Mouse (Mus musculus) adrenal gland, adult 8-10 months (tissue): ENCODE results near the gene March9. TPM values are rescaled to one million over a fixed set of nuclear protein-coding genes. Genes with fewer than 3 reads are reported as not detected.
"Not testable (repeated sequence)": the region's sequence is repeated elsewhere in the genome, so short reads cannot be mapped to it uniquely, and the experiment has no call there.

Source experiments
- DNase-seq: peaks from one replicate; pipeline ENCODE4 v3.0.0; 2022
- total RNA-seq, 4 experiments: library from RNA; stranded (reverse); gene quantifications; 2 replicates each; pipeline ENCODE4 v1.2.4; 2022

The March9 gene
- total RNA-seq, 4 experiments from 2014 or later, result 8.9 to 11.3 (median 10.3) TPM

DNA sequence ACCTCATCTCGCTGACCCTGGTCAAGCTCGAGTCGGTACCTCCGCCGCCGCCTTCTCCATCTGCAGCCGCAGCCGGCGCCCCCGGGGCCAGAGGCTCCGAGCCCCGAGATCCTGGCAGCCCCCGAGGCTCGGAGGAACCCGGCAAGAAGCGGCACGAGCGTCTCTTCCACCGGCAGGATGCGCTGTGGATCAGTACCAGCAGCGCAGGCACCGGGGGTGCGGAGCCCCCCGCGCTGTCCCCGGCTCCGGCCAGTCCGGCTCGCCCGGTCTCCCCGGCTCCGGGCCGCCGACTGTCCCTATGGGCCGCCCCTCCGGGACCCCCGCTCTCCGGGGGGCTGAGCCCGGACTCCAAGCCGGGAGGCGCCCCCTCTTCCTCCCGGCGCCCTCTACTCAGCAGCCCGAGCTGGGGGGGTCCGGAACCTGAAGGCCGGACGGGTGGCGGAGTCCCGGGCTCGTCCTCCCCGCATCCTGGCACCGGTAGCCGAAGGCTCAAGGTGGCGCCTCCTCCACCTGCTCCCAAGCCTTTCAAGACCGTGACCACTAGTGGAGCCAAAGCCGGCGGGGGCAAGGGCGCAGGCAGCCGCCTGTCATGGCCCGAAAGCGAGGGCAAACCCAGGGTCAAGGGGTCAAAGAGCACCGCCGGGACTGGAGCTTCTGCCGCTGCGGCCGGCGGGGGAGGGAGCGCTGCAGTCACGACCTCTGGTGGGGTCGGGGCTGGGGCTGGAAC, 19.8 kb upstream of the March9 start:
- DNase-seq, result no peak

DNA sequence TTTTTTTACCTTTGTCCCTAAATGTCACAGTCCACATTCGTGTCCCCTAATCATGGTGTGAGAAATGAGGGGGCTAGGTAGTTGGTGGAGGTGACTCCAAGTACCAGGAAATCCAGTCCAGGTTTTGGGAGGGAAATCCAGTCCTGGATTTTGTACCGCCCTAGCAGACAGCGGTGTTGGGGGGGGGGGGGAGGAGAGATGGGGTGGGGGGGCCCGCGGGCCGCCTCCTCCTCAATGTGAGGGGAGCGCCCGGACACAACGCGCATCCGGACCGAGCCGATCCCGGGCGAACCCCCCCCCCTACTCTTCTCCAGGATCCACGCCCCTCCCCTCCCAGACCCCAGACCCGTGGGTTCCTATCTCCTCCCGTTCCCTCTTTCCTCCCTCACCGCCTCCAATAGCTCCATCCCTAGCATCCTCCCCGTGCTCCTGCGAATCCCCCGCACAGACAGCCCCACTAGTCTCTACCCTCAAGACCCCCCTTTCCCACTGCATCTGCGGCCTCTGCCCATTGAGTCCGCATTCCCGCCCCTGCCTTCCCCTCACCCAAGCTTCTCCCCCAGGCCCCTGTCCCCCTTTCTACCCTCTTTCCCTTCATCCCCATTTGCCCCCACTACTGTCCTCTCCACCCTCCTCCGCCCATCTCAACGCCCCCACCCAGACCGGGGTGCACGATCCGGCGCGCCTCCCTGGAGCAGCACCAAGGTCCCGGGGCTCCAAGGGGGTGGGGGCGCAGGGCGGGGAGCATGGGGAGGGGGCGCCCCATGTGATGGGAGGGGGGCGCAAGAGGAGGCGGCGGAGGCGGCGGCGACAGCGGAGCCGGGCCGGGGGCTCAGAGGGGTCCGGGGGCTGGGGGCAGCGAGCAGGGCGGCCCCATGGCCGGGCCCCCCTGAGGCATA, 18.9 kb upstream of the March9 start:
- DNase-seq, result no peak

DNA sequence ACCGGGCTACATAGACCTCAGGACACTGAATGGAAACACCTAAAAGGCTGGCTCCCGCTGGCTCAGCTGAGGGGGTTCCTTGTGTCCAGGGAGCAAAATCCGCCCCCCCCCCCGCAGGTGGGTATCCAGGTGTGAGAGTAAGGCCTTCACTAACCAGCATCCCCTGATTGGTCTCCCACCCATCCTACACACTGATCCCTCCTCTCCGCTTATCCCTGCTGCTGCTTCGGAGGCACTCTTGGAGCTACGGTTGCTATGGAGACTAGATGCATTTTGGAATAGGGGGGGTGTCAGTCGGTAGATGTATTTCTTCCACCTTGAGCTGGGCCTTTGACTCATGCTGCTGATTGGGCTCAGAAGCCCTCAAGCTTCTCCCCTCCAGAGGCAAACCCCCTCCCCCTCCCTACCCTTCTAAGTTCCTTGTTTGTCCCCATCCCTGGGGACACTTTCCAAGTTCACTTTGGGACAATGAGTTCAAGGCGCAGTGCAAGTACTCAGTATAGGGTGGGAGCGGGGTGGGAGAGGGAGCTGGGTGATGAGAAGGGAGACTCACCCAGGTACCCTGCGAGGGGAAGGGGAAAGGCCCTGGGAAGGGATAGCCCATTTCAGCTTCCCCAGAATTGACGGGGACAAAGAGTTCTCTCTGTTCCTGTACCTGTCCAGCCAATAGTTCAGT, 18.2 kb upstream of the March9 start:
- no peak for DNase-seq

DNA sequence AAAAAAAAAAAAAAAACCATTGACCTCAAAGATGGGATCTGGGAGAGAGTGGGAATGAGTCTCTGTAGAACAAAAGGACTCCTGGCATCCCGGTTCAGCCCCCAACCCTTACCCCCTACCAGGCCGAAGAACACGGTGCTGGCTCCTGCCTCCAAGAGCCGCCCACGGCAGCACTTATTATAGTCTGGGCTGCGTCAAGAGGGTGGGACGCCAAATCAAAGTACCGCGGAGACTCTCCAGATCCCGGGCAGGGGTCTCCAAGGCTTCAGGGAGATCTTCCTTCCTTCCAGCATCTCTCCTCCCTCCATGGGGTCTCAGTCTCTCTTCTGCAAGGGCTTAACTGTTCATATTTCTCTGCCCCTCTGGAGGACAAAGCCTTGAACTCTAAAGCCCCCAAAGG, 17.5 kb upstream of the March9 start:
- no peak for DNase-seq

DNA sequence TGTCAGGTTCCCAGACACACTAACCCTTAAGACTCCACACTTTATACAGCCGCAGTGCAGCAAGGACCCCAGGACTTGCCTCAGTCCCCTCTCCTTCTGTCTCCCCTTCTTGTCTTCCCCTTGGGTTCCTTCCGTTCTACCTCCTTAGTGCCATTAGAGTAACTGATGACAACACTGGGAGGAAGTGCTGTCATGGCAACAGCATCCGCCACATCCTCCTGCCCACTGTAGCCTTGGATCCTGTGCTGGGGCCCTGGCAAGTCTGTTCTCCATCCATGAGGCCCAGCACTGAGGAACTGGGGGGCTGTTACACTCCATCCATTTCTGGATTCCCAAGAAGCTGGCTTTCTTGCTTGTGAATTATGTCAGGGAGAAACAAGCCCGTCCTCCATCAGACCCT, 16.1 kb upstream of the March9 start:
- no peak for DNase-seq

DNA sequence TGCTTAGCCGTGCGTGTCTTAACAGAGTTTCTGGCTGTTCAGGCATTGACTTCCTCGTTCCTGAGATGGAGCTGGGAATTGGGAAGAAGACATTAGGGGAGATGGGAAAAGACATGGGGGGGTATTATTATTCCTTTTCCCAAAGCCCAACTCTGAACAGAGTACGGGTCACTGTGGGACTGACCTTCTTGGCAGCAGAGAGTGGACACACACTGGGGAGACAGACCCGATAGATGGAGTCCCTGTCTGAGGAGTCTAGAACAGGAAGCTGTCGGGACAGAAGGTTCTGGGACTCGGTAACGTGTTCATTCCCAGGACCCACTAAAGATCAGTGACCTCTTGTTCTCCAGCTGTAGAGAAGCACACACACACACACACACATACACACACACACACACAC, 15.7 kb upstream of the March9 start:
- no peak for DNase-seq

DNA sequence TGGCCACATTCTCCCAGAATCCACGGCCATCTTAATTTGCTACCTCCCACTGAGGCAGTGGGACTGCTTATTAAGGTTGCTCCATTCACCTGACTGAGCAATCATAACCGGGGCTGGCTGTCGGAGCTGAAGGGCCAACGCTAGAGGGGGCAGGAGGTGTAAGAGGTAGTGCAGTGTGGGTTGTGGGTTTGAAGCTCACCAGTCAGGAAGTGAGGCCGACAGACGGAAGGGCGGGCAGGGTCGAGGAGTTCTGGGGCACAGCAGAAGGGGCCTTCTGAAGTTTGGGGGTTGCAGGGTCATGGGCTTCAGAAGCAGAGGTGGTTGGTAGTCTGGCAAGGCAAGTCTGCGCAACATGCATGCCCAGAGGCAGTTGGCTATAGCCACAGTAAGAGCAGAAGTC, 15.1 kb upstream of the March9 start, which contains the start of gene Agap2:
Gene Agap2, plus strand, starts transcription at position 205 of the 400 bp plus-strand sequence.
- DNase-seq, result no peak

DNA sequence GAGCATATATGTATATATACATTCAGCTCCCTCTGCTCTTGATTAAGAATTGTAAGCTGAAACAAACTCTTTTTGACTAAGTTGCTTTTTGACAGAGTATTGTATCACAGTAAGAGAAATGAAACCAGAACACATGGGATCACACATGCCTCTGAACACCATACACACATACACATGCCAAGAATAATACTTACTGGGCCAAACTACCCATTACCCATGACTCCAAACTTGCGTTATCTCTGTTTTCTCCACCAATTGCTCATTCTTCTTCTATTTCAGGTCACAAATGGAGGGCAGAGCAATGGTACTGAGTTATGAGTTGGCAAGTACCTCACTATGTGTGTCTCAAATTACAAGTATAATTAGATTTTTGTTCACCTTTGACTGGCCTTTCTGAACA, 14.0 kb upstream of the March9 start:
- DNase-seq, result no peak

DNA sequence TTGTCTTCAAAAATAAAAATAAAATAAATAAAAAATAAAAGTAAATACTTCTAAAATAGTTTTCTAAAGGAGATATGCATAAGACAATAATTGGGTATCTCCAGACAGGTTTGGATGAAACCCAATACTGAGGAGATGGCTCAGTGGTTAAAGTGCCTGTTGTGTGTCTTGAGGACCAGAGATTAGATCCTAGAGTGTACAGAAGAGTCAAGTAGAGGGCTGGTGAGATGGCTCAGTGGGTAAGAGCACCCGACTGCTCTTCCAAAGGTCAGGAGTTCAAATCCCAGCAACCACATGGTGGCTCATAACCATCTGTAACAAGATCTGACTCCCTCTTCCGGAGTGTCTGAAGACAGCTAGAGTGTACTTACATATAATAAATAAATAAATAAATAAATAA, 13.0 kb upstream of the March9 start:
- not testable (repeated sequence) for DNase-seq

DNA sequence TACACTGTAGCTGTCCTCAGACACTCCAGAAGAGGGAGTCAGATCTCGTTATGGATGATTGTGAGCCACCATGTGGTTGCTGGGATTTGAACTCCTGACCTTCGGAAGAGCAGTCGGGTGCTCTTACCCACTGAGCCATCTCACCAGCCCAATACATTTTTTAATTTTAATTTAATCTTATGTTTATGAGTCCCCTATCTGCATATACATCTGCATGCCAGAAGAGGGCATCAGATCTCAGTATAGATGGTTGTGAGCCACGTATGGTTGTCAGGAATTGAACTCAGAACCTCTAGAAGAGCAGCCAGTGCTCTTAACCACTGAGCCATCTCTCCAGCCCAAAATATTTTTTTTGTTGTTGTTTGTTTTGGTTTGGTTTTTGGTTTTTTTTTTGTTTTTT, 12.3 kb upstream of the March9 start:
- DNase-seq, result not testable (repeated sequence)

DNA sequence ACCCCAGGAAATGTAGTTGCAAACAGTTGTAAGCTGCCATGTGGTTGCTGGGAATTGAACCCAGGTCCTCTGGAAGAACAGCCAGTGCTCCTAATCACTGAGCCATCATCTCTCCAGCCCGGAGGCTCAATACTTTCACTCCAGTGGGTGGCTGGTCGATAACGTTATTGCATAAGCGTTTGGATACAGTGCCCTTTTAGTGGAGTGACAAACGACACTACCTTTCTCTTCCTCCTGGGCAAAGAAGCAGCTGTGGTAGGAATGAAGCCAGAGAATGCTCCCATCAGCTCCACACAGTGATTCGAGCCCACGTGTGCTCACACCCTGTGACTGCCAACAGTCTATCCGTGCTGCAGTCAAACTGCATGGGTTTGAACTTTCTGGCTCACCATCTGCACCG, 11.2 kb upstream of the March9 start:
- no peak for DNase-seq

DNA sequence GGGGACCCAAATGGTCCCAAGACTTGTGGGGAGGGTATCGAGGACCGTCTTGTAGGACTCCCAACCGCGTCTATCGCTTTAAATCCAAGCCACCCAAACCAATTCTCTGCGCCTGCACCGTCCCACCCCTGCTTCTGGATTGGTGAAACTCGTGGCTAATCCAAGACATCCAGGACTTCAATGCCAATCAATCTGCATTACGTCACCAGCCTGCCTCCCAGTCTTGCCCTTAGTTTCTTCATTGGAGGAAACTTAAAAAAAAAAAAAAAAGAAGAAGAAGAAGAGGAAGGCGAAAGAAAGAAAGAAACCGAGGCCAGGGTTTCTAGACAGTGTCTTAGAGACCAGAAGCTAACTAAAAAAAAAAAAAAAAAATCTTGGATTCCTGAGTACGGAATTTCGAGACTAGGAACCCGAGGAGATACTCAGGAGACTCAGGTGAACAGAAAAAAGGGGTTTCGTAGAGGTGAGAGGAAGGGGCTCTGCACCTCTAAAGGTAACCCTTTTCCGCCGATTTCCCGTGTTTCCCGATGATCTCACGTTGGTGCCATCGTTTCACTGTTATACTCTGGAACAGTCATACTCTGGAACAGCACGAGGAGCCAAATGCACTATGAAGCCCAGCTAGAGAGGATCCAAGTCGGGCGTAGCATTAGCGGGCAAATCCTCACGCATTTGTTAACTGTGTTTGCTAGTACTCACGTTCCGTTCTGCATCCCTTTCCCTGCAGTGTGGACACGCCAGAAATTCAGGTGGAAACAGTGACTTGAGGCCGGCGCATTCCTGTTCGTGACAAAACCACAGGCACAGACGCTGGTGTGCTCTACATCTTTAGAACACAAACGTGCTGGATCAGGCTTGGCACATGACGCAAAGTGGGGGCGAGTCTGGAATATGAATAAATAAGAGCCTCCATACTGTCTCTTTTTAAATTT, 10.5 kb upstream of the March9 start, which contains the start of gene Tspan31:
Gene Tspan31, minus strand, starts transcription at position 75 of the 932 bp plus-strand sequence.
- DNase-seq, result peak; percentile 94

DNA sequence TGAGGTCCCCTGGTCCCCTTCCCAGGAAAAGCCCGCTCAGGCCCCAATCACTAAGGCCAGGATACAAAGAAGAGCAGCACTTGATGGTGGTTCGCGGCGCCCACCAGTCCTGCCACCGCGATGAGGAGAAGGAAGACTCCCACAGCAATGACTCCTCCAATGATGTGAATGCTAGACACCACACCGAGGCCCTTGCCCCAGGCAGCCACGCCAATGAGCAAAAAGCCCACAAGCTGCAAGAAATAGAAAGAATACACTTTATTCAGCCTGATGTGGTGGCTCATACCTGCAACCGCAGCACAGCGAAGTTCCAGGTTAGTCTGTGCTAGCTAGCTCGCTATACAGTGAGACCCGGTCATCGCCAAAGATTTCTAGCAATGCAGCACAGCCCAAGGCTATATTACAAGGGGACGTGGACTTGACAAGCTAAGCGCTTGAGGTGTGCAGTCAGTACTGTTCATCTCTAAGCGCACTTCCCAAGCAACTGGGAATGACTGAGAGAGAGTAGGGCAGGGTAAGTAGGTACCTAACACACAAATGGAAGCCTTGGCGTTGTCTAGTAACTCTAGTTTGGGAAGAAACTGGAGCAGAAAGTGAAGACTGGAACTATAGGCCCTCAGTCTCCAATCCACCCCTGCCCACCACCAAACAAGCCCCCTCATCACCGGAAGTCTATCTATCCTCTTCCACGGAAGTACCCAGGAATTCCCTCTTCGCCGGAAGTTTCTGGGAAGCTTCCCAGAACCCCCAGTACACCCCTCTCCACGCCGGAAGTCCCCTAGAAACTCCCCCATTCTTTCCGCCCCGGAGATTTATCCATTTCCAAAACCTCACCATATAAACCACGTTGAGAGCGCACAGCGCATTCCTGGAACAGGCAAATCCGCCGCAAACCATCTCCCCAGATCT, 9.6 kb upstream of the March9 start:
- DNase-seq, result no peak

DNA sequence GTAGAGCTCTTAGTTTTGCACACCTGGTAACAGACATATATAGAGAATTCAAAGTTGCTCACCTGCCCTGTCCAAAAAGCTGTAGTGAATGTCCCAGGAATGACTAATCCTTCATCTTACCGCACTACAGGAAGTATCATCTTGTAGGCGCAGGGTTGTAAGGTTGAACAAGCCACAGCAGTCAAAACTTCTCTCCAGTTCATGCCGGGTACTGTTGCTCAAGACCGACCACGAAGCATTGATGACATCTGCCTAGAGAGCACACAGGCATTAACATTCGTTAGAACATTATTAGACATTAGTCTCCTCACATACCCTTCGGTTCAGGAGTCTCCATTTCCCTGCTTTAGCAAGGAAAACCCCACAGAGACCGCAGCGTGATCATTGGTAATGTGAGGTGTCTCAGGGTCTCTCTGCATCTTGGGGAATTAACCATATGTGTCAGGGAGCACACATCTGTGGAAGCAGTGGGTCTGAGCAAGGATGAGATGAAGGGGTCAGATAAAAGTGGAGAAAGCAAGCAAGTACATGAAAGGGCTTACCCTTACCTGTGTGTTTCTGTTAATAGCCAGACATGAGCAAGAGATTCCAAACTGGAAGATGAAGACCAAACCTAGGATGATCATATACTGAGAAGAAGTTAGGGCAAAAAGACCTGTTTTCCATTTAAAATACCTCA, 8.5 kb upstream of the March9 start:
- DNase-seq, result no peak

DNA sequence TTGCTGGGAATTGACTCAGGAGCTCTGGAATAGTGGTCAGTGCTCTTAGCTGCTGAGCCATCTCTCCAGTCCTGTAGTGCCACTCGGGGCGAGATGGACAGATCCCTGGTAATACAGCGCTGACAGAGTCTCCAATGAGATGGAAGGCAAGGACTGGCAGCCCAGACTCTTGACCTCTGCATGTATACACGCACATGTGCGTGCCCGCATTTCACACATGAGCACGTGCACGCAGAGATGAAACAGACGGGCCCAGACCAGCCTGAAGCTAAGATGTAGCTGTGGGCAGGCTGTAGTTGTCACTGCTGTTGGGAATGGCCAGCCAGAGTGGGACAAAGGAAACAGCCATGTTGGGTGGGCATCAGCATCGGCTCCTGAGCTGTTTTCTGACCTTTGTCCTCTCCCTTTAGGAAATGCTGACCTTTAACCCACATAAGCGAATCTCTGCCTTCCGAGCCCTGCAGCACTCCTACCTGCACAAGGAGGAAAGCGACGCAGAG, 6.6 kb upstream of the March9 start:
- DNase-seq, result no peak

DNA sequence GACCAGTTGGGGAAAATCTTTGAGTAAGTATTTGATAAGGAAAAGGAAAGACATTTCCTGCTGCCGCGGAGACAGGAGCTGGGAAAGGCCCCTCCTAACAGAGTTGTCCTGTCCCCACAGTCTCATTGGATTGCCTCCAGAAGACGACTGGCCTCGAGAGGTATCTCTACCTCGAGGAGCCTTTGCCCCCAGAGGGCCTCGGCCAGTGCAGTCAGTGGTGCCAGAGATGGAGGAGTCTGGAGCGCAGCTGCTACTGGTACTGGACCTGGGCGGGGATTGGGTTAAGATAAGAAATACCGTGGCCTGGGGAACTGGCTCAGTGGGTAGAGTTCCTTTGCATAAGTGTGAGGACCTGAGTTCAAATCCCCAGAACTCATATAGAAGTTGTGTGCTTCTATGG, 6.0 kb upstream of the March9 start:
- DNase-seq, result no peak

DNA sequence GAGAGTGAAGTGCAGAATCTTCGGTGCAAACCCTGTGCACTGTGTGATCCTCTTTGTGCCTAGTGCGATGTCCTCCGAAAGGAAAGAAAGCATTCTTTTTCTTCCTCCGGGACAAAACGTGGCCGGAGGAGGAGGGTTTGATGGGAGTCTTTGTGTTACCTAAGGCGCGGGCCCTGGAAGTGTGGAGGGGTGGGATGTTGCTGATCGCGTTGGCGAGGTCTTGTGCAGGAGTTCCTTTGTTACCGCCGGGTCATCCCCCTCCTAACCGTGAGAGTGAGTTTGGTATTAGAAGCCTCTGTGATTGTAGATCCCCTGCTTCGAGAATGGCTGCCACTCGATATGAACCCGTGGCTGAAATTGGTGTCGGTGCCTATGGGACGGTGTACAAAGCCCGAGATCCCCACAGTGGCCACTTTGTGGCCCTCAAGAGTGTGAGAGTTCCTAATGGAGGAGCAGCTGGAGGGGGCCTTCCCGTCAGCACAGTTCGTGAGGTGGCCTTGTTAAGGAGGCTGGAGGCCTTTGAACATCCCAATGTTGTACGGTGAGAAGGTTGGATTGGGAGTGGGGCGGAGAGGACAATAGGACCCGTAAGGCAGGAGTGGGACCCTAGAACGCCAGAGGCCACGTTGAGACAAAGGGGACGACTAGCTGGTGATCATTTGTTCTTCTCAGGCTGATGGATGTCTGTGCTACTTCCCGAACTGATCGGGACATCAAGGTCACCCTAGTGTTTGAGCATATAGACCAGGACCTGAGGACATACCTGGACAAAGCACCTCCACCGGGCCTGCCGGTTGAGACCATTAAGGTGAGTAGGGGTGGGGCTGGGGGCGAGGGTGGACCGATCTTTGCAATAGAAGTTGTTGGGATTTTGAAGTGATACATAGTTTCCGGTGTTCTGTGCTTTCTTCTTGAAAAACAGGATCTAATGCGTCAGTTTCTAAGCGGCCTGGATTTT, 4.2 kb upstream of the March9 start:
- no peak for DNase-seq

DNA sequence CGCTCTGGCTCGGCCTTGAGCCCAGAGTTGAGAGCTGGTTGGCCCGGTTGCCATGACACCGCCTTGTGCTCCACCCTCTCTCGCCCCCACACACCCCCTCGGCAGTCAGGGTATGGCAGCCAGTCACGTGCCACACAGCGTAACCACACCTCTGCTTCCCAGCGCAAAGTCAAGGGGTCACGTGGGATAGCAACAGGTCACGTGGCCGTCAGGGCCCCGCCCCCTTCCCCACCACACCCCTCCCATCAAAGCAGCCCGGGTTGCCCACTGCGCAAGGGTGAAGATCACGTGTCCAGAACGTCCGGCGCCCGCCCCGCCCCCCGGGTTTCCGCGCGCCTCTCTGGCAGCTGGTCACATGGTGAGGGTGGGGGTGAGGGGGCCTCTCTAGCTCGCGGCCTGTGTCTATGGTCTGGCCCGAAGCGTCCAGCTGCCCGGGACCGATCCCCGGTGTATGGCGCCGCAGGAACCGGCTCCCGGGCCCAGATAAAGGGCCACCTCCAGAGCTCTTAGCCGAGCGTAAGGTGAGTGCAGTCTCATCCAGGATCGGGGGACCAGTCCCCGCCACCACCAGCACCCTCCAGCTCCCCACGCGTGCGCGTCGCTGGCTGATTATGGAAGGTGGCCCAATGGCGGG, 3.4 kb upstream of the March9 start, which contains the start of gene Cdk4:
Gene Cdk4, plus strand, starts transcription at position 296 of the 634 bp plus-strand sequence.
- peak; percentile 98 for DNase-seq
